Mouse (Mus musculus) liver, embryonic 12.5 days (tissue): ENCODE data around the gene Dnaaf3. TPM values are rescaled to one million over a fixed set of nuclear protein-coding genes. Genes with fewer than 3 reads are reported as not detected.
"Not testable (repeated sequence)": the region's sequence is repeated elsewhere in the genome, so short reads cannot be mapped to it uniquely, and the experiment has no call there.

Source experiments
- ATAC-seq: fragments of 200-750 bp; cut with Nextera tagmentation; 2 replicates; pipeline ENCODE4 v1.8.0; 2017; ENCODE audit warnings: moderate number of reproducible peaks, mild to moderate bottlenecking, moderate library complexity
- H3K27ac ChIP-seq: fragments of 300-500 bp; sonication (generic); 2 replicates; pipeline ENCODE4 v1.5.1; 2016; ENCODE audit warnings: mild to moderate bottlenecking
- H3K27me3 ChIP-seq: fragments of 300-500 bp; sonication (generic); replicated peaks from 2 replicates; pipeline ENCODE4 v1.6.1; 2016; ENCODE audit warnings: mild to moderate bottlenecking, moderate library complexity
- H3K36me3 ChIP-seq: fragments of 300-500 bp; sonication (generic); 2 replicates; pipeline ENCODE4 v1.6.1; 2016; ENCODE audit warnings: mild to moderate bottlenecking, moderate library complexity
- H3K4me1 ChIP-seq: fragments of 300-500 bp; sonication (generic); 2 replicates; pipeline ENCODE4 v1.6.1; 2016
- H3K4me2 ChIP-seq: fragments of 300-500 bp; sonication (generic); 2 replicates; pipeline ENCODE4 v1.6.1; 2016; ENCODE audit warnings: mild to moderate bottlenecking, moderate library complexity
- H3K4me3 ChIP-seq: fragments of 300-500 bp; sonication (generic); 2 replicates; pipeline ENCODE4 v1.5.1; 2016; ENCODE audit warnings: mild to moderate bottlenecking, moderate library complexity
- H3K9ac ChIP-seq: fragments of 300-500 bp; sonication (generic); 2 replicates; pipeline ENCODE4 v1.6.1; 2016; ENCODE audit warnings: mild to moderate bottlenecking, moderate library complexity
- H3K9me3 ChIP-seq: fragments of 300-500 bp; sonication (generic); replicated peaks from 2 replicates; pipeline ENCODE4 v1.6.1; 2016; ENCODE audit warnings: mild to moderate bottlenecking, moderate library complexity
- WGBS: fragments of 180-500 bp; shearing (Covaris S2); methylation state at CpG from one replicate; pipeline ENCODE4 v1.1.7; 2016; ENCODE audit not compliant: insufficient replicate concordance; 5-methylcytosine and 5-hydroxymethylcytosine counted together
- polyA plus RNA-seq: library from polyadenylated mRNA; unstranded; fragments of >200 nt; fragmentation: Nextera tagmentation; extraction: Ambion mirVana; gene quantifications from 2 replicates; pipeline ENCODE4 v1.2.1, GENCODE M21; 2016

Dnaaf3 gene
- polyA plus RNA-seq = 0.24 and 0.26 TPM in 2 replicates

DNA sequence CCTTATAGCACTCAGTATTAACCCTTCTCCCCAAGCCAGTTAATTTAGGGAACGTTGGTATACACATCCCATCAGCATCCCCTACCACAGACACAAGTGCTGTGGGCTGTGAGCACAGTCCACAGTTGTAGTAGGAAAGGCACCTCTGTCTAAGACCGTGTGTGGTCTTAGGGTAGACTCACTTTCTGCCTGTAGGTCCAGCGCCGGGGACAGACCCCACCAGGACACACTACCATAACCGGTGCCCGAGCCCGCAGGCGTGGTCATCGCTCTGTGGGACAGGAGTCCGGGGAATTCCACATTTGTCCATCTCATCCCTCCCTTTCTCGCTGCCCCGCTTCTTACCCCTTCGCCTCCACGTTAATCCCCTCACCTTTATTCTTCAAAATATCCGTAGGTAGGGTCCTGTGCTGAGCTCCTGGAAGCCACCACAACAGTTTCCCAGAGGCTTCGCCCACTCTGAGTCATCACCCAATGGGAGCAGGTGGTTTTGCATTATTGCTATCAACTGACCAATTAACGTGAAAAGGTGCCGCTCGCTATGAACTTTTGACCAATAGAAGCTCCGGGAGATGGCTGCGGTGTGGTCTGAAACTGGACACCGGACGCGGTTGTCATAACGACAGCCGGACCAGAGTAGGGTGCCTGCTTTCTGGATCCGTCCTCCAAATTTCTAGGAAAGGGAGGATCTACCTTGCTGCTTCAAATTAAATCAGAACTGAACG lies at the start of gene Dnaaf3:
Gene Dnaaf3 (minus strand): TSS at position 449 of the 725 bp plus-strand sequence.
- H3K4me2 ChIP-seq = peak within 1 kb of the TSS; percentile 55
- peak within 1 kb of the TSS; percentile 28 for H3K4me3 ChIP-seq
- H3K4me1 ChIP-seq = peaks cover 4% of the 10 kb centered on the region
- ATAC-seq = peak; percentile 75
- WGBS = 8% methylated on average over 28 of the region's 28 CpGs
- H3K27ac ChIP-seq = no peak within 1 kb of the TSS
- peaks cover 32% of the 10 kb centered on the region for H3K27me3 ChIP-seq
- H3K9ac ChIP-seq = no peak within 1 kb of the TSS
- H3K36me3 ChIP-seq = no peaks in the 10 kb centered on the region
- H3K9me3 ChIP-seq = no peaks in the 10 kb centered on the region

DNA sequence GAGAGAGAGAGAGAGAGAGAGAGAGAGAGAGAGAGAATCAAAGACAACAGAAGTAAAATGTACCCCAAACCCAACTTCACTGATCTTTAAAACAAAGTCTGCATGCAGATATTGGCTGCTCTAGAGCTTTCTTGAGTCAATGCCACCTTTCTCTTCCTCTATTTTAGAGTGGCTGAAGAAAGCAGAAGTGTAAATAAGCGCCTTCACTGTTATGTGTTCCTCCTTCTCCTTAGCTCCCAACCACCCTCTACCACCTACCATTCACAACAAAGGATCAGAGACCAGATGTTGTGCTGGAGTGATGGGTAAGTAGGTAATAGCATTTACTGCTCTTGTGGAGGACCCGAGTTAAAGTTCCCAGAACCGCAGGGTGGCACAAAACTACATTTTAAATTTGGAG lies 49.2 kb upstream of the Dnaaf3 start:
- not testable (repeated sequence) for H3K4me3 ChIP-seq, H3K9me3 ChIP-seq, ATAC-seq, H3K27me3 ChIP-seq, H3K27ac ChIP-seq, H3K4me2 ChIP-seq, H3K4me1 ChIP-seq, H3K9ac ChIP-seq, H3K36me3 ChIP-seq
- 55% methylated on average over 3 of the region's 3 CpGs for WGBS

DNA sequence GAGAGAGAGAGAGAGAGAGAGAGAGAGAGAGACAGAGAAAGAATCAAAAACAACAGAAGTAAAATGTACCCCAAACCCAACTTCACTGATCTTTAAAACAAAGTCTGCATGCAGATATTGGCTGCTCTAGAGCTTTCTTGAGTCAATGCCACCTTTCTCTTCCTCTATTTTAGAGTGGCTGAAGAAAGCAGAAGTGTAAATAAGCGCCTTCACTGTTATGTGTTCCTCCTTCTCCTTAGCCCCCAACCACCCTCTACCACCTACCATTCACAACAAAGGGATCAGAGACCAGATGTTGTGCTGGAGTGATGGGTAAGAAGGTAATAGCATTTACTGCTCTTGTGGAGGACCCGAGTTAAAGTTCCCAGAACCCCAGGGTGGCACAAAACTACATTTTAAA lies 40.1 kb upstream of the Dnaaf3 start:
- H3K27me3 ChIP-seq, H3K9me3 ChIP-seq, H3K4me3 ChIP-seq, H3K4me2 ChIP-seq, H3K36me3 ChIP-seq, H3K27ac ChIP-seq, ATAC-seq, H3K4me1 ChIP-seq, H3K9ac ChIP-seq: not testable (repeated sequence)
- WGBS = 38% methylated on average over 2 of the region's 2 CpGs

- 81% methylated on average over 3 of the region's 3 CpGs for WGBS
- ATAC-seq = no peak
- no peak overlapping the region for H3K27ac ChIP-seq
These were observed 30.4 kb upstream of the Dnaaf3 start for GRCm38 (mm10) chr7:4562660-4563059.

GRCm38 (mm10) chr7:4557167-4557560 lies 24.9 kb upstream of the Dnaaf3 start:
- Histone ChIP-seq H3K4me2 (no peak overlapping the region), H3K27me3 (peaks cover 24% of the 10 kb centered on the region), H3K9ac (no peak overlapping the region), H3K4me3 (no peak overlapping the region), H3K4me1 (no peaks in the 10 kb centered on the region), H3K36me3 (no peaks in the 10 kb centered on the region), H3K27ac (no peak overlapping the region), H3K9me3 (no peaks in the 10 kb centered on the region)
- 50% methylated on average over 6 of the region's 6 CpGs for WGBS
- ATAC-seq = no peak

More at GRCm38 (mm10) chr7:4562660-4563059, 30.4 kb upstream of the Dnaaf3 start:
- H3K36me3 ChIP-seq = no peaks in the 10 kb centered on the region
- H3K4me1 ChIP-seq = no peaks in the 10 kb centered on the region
- no peak overlapping the region for H3K4me2 ChIP-seq
- no peaks in the 10 kb centered on the region for H3K9me3 ChIP-seq
- no peak overlapping the region for H3K4me3 ChIP-seq
- H3K27me3 ChIP-seq = 0 out of 2 replicates have a peak, but pooled peaks cover 3% of the 10 kb centered on the region
- H3K9ac ChIP-seq = no peak overlapping the region

DNA sequence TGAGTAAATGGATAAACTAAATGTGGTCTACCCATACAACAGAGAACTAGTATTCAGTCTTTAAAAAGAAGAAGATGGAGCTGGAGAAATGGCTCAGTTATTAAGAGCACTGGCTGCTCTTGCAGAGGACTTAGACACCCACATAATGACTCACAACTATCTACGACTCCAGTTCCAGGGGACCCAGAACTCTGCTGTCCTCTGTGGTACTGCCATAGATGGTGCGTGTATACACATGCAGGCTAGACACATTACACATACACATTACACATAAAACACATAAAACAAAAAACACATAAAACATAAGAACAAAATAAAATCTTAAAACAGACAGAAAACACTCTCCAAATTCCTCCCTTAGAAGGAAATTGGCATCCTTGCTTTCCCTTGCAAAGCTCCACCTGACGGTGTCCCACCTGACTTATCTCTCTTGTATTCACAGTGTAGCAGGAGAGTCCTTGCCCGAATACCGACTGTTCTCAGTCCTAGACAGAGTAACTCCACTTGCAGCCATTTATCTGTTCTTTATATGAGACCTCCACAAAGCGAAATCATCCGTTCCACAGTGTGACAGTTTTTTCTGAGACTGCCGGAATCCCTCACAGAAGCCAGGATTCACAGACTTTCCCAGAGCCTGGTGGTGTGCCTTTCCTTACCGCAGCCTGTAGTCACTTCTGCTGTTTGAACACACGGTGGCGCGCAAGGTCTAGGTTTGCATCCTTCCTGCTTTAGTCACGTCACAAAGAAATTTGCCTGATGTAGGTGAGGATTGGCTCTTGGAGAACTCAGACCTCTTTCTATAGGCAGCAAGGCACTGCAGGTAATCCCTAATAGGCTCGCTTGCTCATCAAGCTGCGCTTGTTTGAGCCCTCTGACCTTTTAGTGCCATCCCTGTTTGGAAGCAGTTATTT lies 24.3 kb upstream of the Dnaaf3 start:
- no peak overlapping the region for H3K27ac ChIP-seq
- H3K9ac ChIP-seq = no peak overlapping the region
- peak; percentile 77 for ATAC-seq
- no peaks in the 10 kb centered on the region for H3K36me3 ChIP-seq
- no peak overlapping the region for H3K4me2 ChIP-seq
- H3K4me3 ChIP-seq = no peak overlapping the region
- H3K27me3 ChIP-seq = peaks cover 26% of the 10 kb centered on the region
- H3K4me1 ChIP-seq = no peaks in the 10 kb centered on the region
- WGBS = 16% methylated on average over 15 of the region's 15 CpGs
- H3K9me3 ChIP-seq = no peaks in the 10 kb centered on the region

GRCm38 (mm10) chr7:4547221-4547641 lies 15.0 kb upstream of the Dnaaf3 start, which contains the start of gene Syt5:
Gene Syt5, minus strand, starts transcription at chr7:4547541.
- Histone ChIP-seq H3K4me3 (peak within 1 kb of the TSS; percentile 29), H3K27me3 (peaks cover 42% of the 10 kb centered on the region), H3K4me2 (peak within 1 kb of the TSS; percentile 57), H3K4me1 (peaks cover 8% of the 10 kb centered on the region), H3K9me3 (no peaks in the 10 kb centered on the region), H3K27ac (no peak within 1 kb of the TSS), H3K36me3 (no peaks in the 10 kb centered on the region), H3K9ac (no peak within 1 kb of the TSS)
- WGBS = 9% methylated on average over 32 of the region's 33 CpGs
- ATAC-seq = peak; percentile 31; the same call in 1 of the 2 replicates

GRCm38 (mm10) chr7:4546591-4547131 lies 14.4 kb upstream of the Dnaaf3 start:
- Histone ChIP-seq H3K27me3 (peaks cover 40% of the 10 kb centered on the region), H3K4me2 (peak overlapping the region; percentile 57), H3K9ac (no peak overlapping the region), H3K4me3 (0 out of 2 replicates have a peak overlapping the region, but pooled peaks have one; percentile 29), H3K36me3 (no peaks in the 10 kb centered on the region), H3K4me1 (peaks cover 8% of the 10 kb centered on the region), H3K9me3 (no peaks in the 10 kb centered on the region), H3K27ac (no peak overlapping the region)
- 7% methylated on average over 26 of the region's 26 CpGs for WGBS
- 0 out of 2 replicates have a peak, but pooled peaks have one; percentile 38 for ATAC-seq

- peaks cover 8% of the 10 kb centered on the region for H3K4me1 ChIP-seq
- H3K9ac ChIP-seq = no peak overlapping the region
- peaks cover 35% of the 10 kb centered on the region for H3K27me3 ChIP-seq
- H3K4me3 ChIP-seq = no peak overlapping the region
- ATAC-seq = no peak
- H3K36me3 ChIP-seq = no peaks in the 10 kb centered on the region
- H3K27ac ChIP-seq = no peak overlapping the region
- H3K4me2 ChIP-seq = no peak overlapping the region
- WGBS = 59% methylated on average over 15 of the region's 15 CpGs
- H3K9me3 ChIP-seq = no peaks in the 10 kb centered on the region
These were observed 13.8 kb upstream of the Dnaaf3 start for GRCm38 (mm10) chr7:4546050-4546449.

GRCm38 (mm10) chr7:4542013-4542412 lies 9.8 kb upstream of the Dnaaf3 start:
- Histone ChIP-seq H3K4me2 (peak overlapping the region; percentile 29), H3K27me3 (peaks cover 21% of the 10 kb centered on the region), H3K4me3 (peak overlapping the region; percentile 24), H3K36me3 (no peaks in the 10 kb centered on the region), H3K9me3 (no peaks in the 10 kb centered on the region), H3K27ac (no peak overlapping the region), H3K4me1 (peaks cover 1% of the 10 kb centered on the region), H3K9ac (no peak overlapping the region)
- WGBS = 42% methylated on average over 17 of the region's 17 CpGs
- peak; percentile 46; the same call in 1 of the 2 replicates for ATAC-seq

GRCm38 (mm10) chr7:4541344-4541743 lies 9.1 kb upstream of the Dnaaf3 start:
- no peaks in the 10 kb centered on the region; the same call in 1 of the 2 replicates for H3K4me1 ChIP-seq
- H3K36me3 ChIP-seq = no peaks in the 10 kb centered on the region
- H3K9ac ChIP-seq = no peak overlapping the region
- no peaks in the 10 kb centered on the region for H3K9me3 ChIP-seq
- WGBS = 45% methylated on average over 5 of the region's 5 CpGs
- H3K4me2 ChIP-seq = no peak overlapping the region; the same call in 1 of the 2 replicates
- H3K27me3 ChIP-seq = peaks cover 14% of the 10 kb centered on the region
- no peak for ATAC-seq
- H3K4me3 ChIP-seq = peak overlapping the region; percentile 24; the same call in 1 of the 2 replicates
- no peak overlapping the region for H3K27ac ChIP-seq
